In the genomic region with DNA sequence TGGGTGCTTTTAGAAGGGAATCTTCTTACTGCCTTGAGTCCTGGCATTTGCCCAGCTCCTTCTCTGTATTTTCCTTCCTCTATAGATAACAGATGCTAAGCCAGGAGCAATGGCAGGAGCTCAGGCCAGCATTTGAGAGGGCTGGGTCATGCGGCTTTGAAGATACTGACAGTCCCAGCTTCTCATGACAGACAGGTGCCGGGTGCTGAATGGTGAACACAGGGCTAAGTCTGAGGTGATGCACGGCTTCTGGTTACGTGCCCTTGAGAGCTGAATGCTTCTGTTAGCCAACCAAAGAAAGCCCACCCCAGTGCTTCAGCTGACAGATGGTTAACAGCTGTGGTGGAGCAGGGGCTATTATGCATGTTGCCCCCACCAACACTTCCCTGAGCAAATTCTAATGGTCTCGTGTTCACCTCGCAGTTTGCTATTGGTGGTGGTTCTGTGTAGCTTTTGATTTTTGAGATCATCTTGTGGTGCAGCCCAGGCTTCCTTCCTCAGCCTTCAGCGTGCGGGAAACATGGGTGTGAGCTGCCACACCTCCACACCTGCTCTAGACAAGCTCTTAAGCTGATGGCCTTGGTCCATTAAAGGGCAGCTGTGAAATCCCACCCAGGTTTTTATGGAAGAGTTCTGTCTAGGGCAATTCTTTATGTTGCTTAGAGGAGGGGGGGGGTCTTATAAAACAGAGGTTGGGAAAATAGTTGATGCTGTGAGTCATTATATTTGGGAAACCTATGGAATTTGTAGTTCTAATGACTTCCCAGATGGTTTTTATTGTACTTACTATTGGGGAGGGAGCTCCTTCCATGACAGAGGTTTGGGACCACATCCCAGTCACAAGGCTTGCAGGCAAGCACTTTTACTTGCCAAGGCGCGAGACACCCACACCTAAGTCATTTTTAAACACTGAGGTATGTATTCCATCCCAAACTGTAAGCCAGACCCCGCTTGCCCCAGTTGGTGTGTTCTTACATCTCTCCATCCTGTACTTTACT, we compare ENCODE assay signal across 15 mouse cellular contexts.
DNase-seq lines count a peak whose midpoint lies in the region; ATAC-seq and TF ChIP-seq lines count a peak whose summit lies in the region.
"Had no signal": no experiment of that assay in that cellular context is flagged by ENCODE, and none has a peak within 500 bp of the region (broad histone marks: within the 10 kb centered on the region; RNA-seq: fewer than 3 reads in every experiment).

No protein-coding gene starts in this region.

- H3K9ac ChIP-seq in heart, postnatal 0 days (replicated peaks; ENCODE audit: low read depth, low read length) = no peak overlapping the region
- no peak overlapping the region for H3K9ac ChIP-seq in forebrain, embryonic 16.5 days (replicated peaks; ENCODE audit: low read depth, low read length)
- H3K9ac ChIP-seq: liver, embryonic 13.5 days had no signal

- H3K27ac ChIP-seq in heart, postnatal 0 days (ENCODE audit: low read depth) = no peak overlapping the region
- H3K27ac ChIP-seq in forebrain, embryonic 16.5 days (ENCODE audit: low read length) = no peak overlapping the region
- H3K27ac ChIP-seq: liver, embryonic 13.5 days had no signal

- no peak overlapping the region for H3K4me3 ChIP-seq in heart, postnatal 0 days (ENCODE audit: low read depth, low read length)
- H3K4me3 ChIP-seq in forebrain, embryonic 16.5 days (replicated peaks; ENCODE audit: low read length) = no peak overlapping the region
- H3K4me3 ChIP-seq: liver, embryonic 13.5 days had no signal

- no peaks in the 10 kb centered on the region for H3K36me3 ChIP-seq in heart, postnatal 0 days (replicated peaks; ENCODE audit: control insufficient read depth, insufficient read depth, low read length)
- H3K36me3 ChIP-seq in forebrain, embryonic 16.5 days (ENCODE audit: control insufficient read depth, insufficient read depth) = no peaks in the 10 kb centered on the region
- H3K36me3 ChIP-seq: liver, embryonic 13.5 days had no signal

- intact Hi-C loops in heart, postnatal 14 days (cut with DNase I) = no loop called here

- no peaks in the 10 kb centered on the region for H3K27me3 ChIP-seq in heart, postnatal 0 days (ENCODE audit: control insufficient read depth, insufficient read depth, low read length)
- H3K27me3 ChIP-seq in forebrain, embryonic 16.5 days (replicated peaks; ENCODE audit: control insufficient read depth, insufficient read depth, low read length) = no peaks in the 10 kb centered on the region
- H3K27me3 ChIP-seq: liver, embryonic 13.5 days had no signal

- no peak for TF ChIP-seq EP300 in heart, postnatal 0 days (IDR thresholded peaks at IDR 0.05; ENCODE audit: low read depth)

- ATAC-seq in heart, postnatal 0 days (ENCODE audit: insufficient read depth, low read depth) = 0 out of 2 replicates have a peak, but pooled peaks have one; percentile 17
- peak; percentile 72 for ATAC-seq in forebrain, embryonic 16.5 days
- ATAC-seq: intestine, postnatal 0 days had no signal

- no peak for DNase-seq in heart, postnatal 0 days (ENCODE audit: low spot score)
- no peak for DNase-seq in heart, postnatal 14 days
- DNase-seq in embryo, embryonic 11.5 days (ENCODE audit: low read depth, low spot score) = peak; percentile 19
- peak; percentile 65 for DNase-seq in mesoderm, embryonic 11.5 days (ENCODE audit: low read depth, low spot score)
- no peak for DNase-seq in cerebellum, adult 9-11 months
- no peak for DNase-seq in adrenal gland, adult 2 months
- DNase-seq in retina, embryonic 14.5 days (ENCODE audit: low spot score) = no peak
- DNase-seq: adrenal gland, postnatal 14 days; B cell, adult 2 months; cerebellum, adult 11-12 months; layer of hippocampus, adult 9-11 months; liver, embryonic 13.5 days; thymus, postnatal 14 days had no signal

- H3K4me2 ChIP-seq in heart, postnatal 0 days (ENCODE audit: low read depth, low read length) = no peak overlapping the region
- no peak overlapping the region for H3K4me2 ChIP-seq in forebrain, embryonic 16.5 days (ENCODE audit: low read length)
- H3K4me2 ChIP-seq: liver, embryonic 13.5 days had no signal

- H3K9me3 ChIP-seq in heart, postnatal 0 days (replicated peaks; ENCODE audit: control insufficient read depth, low read length) = no peaks in the 10 kb centered on the region
- no peaks in the 10 kb centered on the region for H3K9me3 ChIP-seq in forebrain, embryonic 16.5 days (ENCODE audit: control insufficient read depth, low read length)
- H3K9me3 ChIP-seq: liver, embryonic 13.5 days had no signal

- H3K4me1 ChIP-seq in heart, postnatal 0 days (ENCODE audit: control insufficient read depth, insufficient read depth) = peaks cover 12% of the 10 kb centered on the region
- H3K4me1 ChIP-seq in forebrain, embryonic 16.5 days (replicated peaks; ENCODE audit: control insufficient read depth, insufficient read depth, low read length) = peaks cover 5% of the 10 kb centered on the region; the same call in 1 of the 2 replicates
- H3K4me1 ChIP-seq: liver, embryonic 13.5 days had no signal

- 63% methylated on average over 11 of the region's 11 CpGs for WGBS in heart, postnatal 0 days
- 68% methylated on average over 11 of the region's 11 CpGs for WGBS in forebrain, embryonic 16.5 days

- no peak for TF ChIP-seq CTCF in heart, postnatal 0 days (IDR thresholded peaks at IDR 0.05; ENCODE audit: low read depth)

Comparison
In these comparisons a context has a peak if more than half of its experiments do, and no peak if none do; other contexts are left out.
1. DNase-seq: peak in embryo, embryonic 11.5 days (single experiment) and mesoderm, embryonic 11.5 days (single experiment); none in heart, postnatal 0 days (single experiment), heart, postnatal 14 days (0 of 2), cerebellum, adult 9-11 months (single experiment), adrenal gland, adult 2 months (single experiment) and retina, embryonic 14.5 days (single experiment).